Mouse (Mus musculus): ENCODE measurements around the gene Il17rd. TPM values are rescaled to one million over a fixed set of nuclear protein-coding genes. Genes with fewer than 3 reads are reported as not detected.

Gene Il17rd
- polyA plus RNA-seq (2015; fragmentation: Illumina TruSeq; extraction: RNeasy Lipid Tissue Mini Kit (QIAGEN cat#74804); ENCODE audit: insufficient read depth, low replicate concordance): 2.6 TPM

GRCm38 (mm10) chr14:27038783-27039182 is at the start of gene Il17rd:
Gene Il17rd (plus strand): TSS chr14:27038941.

DNA sequence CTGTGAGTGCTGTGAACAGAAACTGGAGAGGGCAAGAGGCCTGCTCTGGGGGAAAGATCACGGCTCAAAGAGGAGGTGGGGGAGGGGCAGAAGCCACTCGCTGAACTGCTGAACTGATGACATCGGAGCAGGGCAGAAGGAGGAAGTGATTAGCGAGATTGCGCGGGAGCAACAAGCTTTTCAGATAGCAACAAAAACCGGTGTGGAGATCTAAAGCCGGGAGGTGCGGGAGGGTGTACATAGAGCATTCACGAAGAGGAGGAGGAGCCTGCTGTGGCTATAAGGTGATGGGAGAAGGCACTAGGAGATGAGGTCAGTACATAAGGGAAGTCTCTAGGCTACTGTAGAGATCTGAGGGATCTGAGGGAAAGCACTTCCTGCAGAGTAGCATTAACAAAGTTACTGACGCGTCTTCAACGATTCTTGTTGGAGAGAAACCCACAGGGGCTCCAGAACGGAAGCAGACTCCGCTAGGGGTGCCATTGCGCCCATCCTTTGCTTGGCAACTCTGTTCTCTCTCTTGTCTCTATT is 44.5 kb upstream of the Il17rd start, which contains the start of gene Hesx1:
Gene Hesx1 (plus strand): TSS at position 206 of the 531 bp plus-strand sequence.

DNA sequence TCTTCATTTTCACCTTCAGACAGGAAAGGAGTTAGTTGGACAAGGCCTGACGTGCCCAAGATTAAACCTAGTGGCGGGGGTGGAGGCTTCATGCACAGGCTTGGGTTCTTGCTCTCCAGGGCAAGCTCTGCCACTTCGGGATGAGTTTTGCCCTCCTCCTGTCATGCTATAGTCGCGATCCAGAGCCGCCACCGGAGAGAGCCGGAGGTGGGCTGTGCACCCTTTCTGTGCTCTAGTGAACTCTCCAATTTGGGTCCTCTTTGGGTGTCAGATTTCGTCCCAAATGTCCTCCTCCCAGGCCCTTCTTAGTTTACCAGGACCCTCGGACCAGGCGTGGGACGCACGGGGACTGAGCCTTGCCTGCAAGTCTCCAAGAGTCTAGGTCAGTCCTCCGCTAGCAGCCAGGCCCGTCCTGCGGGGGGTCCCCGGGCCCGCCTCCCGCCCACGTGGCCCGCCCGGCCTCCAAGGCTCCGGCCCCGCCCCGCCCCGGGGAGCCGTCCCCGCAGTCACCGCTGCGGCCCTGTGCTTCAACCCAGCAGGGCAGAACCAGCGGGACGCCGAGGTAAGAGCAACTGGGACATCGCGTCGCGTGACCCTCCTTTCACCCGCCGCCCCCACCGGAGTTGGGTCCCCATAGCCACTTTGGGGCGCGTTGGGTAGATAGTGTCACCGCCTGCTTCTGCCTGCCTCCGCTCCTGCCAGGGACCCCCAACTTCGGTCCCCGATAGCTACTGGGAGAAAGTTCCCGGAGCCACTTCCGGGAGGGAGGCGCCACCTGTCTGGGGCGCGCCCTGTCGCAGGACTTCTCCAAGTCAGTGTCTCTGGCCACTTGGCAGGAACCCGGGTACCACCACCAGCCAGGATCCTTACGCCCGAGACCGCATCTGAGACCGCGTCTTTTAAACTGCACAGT is 75.9 kb downstream of the Il17rd start, which contains the start of gene Arhgef3:
Gene Arhgef3 (plus strand): TSS at position 538 of the 913 bp plus-strand sequence.

Other genes starting within 250 kb of the Il17rd start
- not detected for gene Asb14, start 144.4 kb upstream of the Il17rd start, polyA plus RNA-seq (2015; fragmentation: Illumina TruSeq; extraction: RNeasy Lipid Tissue Mini Kit (QIAGEN cat#74804); ENCODE audit: insufficient read depth, low replicate concordance)
- gene Appl1, start 67.7 kb upstream of the Il17rd start, polyA plus RNA-seq (2015; fragmentation: Illumina TruSeq; extraction: RNeasy Lipid Tissue Mini Kit (QIAGEN cat#74804); ENCODE audit: insufficient read depth, low replicate concordance): 38.7 TPM
- gene Hesx1, start 44.5 kb upstream of the Il17rd start, polyA plus RNA-seq (2015; fragmentation: Illumina TruSeq; extraction: RNeasy Lipid Tissue Mini Kit (QIAGEN cat#74804); ENCODE audit: insufficient read depth, low replicate concordance): 1.6 TPM
- 80.2 TPM for gene Arhgef3, start 76.0 kb downstream of the Il17rd start, polyA plus RNA-seq (2015; fragmentation: Illumina TruSeq; extraction: RNeasy Lipid Tissue Mini Kit (QIAGEN cat#74804); ENCODE audit: insufficient read depth, low replicate concordance)

Data from spleen, adult 10 weeks (tissue).